Mouse (Mus musculus) thymus, postnatal 25 days (tissue): ENCODE results near the gene Susd1.
A peak's percentile ranks its signal among the peaks of the same experiment; 100 is the strongest.
"Not testable (repeated sequence)": the region's sequence is repeated elsewhere in the genome, so short reads cannot be mapped to it uniquely, and the experiment has no call there.

ENCODE experiments used
- DNase-seq: peaks from one replicate; pipeline ENCODE4 v3.0.0; 2022

Gene Susd1

DNA sequence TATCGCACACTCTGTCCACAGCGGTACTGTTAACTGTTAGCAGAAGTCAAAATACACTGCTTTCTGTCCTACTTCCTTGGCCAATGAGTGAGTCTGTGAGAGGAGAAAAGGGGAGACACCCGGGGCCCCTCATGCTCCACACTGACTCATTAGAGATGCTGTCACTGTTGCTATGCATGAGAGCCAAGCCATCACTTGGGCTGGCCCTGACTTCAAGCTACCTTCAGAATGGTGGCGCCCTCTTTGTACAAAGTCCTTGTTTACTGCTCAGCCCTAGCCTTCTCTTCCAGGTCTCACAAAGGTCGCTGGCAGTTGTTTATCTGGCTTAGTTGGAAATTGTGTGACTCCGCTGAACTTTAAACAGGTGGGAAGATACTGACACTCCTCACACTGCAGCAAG lies 119.8 kb downstream of the Susd1 start:
- DNase-seq, result no peak

DNA sequence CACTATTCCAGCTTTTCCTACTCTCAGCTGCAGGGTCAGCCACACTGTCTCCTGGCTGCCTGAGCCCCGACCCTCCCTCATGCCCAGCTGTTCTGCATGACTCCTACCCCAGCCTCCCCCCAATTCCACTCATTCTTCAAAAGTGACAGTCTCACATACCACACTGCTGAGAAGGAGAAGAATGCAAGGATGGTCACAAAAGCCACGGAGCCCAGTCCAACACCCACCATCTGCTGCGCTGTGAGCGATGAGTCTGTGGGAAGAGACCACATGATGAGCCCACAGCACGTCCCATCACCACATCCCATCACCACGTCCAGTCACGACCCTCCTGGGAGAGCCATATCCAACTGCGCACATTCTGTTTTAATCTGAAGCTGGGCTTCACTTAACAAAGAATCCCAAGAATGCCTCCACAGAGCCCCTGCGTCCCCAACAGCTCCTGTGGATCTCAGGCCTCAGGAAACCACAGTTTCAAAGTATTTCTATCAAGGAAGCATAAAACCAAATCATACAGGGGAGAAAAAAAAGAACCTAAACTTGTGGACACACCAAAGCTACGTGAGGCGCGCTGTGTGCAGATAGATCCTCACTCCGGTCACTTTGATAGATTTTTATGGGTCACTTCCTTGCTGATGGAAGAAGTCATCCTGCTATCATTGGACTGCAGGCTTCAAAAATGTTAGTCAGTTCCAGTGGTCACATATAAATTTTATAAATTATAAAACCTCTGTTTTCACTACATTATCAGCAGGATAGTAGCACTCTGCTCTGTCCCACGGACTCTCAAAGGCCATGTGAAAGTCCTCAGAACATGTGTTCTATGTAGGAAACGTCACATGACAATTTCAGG lies 122.7 kb downstream of the Susd1 start:
- DNase-seq, result no peak

DNA sequence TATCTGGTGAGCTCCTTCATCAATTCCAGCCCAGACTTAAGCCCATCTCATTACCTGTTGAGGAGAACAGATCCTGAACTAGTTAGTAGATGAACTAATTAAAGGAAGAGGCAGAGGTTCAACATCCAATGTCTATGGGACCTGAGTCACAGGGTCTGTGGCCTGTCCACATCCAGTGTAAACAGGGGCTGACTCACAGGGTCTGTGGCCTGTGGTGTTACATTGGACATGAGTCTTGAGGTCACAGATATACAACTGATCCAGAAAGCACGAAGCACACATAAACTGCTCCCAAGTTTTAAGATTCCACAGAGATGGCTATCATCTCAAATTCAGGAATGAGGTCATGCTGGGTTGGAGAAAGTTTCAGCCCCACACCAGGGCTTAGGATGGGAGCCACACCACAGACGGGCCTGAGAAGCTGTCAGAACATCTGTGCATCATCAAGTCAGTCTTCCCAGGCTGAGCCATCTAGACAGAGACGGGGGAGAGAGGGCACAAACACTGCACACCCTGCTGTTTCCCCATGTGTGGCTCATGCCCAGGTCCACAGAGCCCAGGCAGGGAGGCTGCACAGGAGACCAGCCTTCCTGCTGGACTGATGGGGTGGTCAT lies 123.4 kb downstream of the Susd1 start:
- DNase-seq, result no peak

DNA sequence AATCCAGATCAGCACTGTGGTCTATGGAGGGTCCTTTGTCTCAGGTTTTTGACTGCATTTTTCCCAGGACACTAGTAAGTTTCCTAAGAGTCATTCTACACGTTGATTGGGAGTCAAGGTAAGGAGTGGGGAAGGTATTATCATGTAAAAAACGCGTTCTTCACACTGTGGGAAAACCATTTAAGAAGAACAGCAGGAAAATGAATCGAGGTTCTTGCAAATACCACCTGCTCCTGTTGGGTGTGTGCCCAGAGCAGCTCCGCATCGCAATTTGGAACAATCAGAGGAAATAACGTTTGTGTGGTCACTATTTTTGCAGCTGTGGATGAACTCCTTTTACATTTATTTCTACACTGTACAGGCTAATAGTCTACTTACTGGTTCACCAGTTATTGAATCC lies 125.5 kb downstream of the Susd1 start:
- DNase-seq, result no peak

DNA sequence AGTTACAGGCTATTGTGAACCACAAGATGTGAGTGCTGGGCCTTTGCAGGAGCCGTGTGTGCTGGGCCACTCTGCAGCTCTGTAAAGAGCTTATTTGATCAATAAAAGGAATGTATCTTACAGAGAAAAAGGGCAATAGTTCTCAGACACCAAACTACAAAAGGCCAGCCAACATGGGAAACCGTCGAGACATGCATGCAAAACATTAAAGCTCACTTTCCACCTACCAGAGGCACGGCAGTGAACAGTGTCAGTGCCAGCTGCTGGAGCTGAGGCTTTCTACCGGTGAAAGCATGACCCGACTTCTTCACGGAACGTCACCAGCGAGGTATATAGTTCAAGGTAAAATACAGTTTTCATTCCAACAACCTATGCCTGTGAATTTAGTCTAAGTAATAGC lies 127.8 kb downstream of the Susd1 start:
- no peak for DNase-seq

DNA sequence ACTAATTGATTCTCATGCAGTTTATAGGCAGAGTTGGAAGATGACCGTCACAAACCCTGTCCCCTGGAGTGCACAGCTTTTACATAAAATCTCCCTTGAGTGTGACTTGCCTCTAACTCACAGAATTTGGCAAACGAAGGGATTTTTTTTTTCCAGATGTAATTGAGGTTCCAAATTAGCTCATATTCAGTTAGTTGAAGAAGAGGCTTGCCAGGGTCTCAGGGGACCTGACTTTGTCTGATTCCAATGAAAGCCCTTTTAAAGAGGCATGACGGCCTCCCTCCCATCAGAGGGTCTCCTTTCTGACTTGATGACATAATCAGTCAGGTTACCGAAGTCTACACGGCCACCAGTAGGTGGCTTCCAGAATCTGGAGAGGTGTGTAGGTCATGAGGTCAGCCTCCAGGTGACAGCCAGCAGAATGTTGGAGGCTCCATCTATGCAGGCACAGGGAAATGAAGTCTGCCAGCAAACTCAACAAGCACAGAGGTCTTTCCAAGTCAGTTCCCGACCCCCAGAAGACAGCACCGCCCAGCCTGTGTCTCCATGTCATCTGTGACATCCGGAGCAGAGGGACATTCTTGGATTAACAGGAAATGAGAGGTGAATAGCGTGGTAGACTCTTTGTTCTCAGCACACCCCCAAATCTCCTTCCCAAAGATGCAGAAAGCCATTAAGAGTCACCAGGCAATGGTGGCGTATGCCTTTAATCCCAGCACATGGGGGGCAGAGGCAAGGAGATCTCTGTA lies 130.4 kb downstream of the Susd1 start:
- no peak for DNase-seq

DNA sequence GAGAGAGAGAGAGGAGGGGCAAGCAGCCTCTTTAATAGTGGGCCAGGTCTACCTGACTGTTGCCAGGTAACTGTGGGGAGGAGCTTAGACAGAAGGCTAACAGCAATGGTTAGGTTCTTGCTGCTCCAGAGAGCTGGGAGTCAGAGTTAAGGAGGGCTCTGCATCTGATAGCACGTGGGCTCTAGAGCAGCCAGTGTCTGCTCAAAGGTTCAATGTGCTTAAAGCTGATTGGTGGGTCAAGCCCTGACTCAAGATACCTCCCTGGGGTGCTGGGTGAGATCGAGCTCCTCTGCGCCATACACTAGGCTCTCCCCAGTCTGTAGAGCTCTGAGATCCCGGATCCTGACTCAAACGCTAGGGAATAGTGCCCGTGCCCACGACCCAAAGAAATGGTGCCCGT lies 136.0 kb downstream of the Susd1 start:
- no peak for DNase-seq

DNA sequence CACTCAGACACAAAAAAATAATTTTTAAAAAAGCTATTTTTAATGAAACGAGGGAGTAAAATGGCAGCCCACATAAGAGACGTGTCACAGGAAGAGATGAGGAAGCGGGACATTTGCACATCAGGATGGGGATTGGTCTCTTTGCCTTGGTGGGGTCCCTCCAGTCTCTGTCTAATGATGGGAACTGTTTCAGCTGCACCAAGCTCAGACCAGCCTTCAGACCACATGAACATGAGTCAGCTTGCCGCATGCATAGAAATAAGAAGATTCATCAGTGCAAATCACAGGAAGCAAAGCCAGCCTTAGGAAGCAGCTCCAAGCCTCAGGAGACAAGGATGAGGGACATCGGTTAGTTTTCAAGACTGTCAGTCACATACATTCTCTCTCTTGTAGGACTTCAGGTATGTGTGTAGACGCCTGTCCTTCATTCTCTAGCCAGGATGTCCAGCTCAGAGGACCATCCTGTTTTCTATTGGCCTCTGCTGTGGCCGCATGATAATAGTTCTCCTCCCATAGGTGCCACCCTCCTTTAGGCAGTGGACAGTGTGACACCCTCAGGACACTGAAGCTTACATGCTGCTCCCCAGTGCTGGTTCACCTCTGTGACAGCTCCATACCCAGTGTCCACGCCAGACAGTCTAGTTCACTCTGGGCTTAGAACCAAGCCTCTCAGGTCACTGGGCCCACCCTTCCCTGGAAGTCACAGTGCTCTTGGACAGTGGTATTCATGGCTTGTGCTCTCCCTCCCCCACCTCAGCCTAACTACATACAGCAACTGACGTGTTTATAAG lies 137.2 kb downstream of the Susd1 start:
- DNase-seq, result no peak

DNA sequence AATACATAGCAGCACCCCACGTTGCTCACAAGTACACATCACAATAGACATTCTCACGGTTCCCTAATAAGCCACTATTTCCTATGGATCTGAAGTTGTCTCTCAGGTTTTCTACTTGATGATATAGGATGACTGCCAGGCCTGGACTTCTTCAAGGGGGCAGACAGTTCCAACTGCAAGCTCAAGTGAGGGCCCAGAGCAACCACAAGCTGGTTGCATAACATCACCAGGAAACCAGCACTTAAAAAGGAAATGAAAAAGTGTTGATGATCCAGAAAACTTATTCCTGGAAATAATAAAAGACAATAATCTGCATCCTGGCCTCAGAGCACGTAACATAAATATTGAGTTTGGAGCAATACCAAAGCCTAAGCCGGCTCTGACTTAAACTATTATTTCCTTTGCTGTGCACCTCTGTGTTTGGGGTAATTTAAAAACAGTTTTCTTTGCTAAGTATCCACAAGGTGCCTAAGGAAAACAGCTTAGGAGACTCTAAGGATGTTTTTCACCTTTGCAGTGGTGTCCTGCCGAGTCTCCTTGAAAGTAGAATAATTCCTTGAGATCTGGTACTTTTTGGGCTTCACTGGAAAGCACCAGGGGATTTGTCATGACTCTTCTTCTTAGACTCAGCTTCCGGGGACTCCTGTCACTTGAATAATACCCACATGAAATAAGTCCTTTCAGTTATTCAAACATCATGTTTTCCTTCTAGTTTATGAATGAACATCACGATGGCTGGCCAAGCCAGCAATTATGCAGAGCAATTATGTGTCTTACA lies 139.5 kb downstream of the Susd1 start:
- DNase-seq, result no peak

DNA sequence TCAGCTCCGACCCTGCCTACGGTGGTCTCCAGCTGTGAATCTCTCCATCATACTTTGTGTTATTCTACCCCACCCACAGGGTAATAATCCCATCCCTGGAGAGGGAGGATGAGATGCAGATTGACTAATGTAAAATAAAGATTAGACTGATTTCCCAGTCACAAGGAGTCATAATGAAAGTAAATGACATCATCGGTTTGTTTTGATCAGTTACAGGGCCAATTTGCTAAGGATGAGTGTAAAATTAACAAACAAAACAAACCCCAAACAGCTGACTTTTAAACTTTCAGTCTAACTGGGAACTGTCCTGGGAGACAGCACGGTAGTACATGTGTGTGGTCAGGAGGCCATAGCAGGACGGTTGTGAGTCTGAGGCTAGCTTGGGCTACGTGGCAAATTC lies 143.3 kb downstream of the Susd1 start:
- no peak for DNase-seq

DNA sequence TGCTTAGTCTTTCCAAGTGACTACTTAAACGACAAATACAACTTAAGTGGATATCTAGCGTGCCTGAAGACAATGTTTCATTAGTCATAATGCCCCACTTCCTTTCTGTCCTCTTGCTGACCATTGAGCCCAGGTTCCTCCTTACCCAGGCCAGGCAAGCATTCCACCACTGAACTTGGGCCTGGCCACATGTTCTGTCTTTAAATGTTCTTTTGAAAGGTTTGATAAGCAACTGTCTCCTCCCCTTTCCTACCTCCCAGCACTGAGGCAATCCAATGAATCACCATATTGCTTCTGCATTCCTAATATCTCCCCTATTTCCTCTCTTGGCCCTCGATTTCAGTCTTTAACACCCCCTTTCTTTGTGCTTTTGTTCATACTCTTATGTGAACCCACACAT lies 143.8 kb downstream of the Susd1 start:
- no peak for DNase-seq

DNA sequence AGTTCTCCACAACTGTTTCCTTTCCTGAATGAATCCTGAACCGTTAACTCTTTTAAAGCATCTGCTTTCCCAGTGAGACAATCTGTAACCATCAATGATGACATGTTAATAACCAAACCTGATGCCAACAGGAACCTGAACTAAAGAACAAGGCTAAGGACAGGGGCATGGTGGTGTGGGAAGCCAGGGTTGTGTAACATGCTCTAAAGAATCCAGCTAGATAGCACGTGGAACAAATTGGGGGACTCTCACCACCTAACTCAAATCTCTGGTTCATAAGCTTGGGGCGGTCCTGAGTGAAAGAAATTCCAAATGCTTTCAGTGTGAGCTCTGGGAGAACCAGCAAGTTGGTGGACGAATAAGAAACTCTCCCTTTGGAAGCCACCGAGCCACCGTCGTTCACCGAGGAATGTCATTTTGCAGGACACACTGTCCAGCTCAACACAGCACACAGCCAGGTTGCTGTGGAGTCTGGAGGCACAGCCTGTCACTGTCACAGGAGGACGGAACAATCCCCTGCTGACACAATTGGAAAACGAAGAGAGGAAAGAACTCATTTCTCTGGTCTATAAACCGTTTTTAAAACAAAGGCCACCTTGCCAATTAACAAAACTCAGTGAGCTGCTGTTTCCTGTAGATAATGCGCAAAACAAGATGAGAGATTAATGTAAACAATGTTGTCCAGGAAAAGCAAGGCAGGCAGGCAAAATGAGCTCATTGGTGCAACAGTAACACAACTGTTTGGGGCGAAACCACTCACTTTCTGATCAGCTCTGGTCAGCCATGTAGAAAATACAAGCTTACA lies 146.3 kb downstream of the Susd1 start:
- DNase-seq, result no peak

DNA sequence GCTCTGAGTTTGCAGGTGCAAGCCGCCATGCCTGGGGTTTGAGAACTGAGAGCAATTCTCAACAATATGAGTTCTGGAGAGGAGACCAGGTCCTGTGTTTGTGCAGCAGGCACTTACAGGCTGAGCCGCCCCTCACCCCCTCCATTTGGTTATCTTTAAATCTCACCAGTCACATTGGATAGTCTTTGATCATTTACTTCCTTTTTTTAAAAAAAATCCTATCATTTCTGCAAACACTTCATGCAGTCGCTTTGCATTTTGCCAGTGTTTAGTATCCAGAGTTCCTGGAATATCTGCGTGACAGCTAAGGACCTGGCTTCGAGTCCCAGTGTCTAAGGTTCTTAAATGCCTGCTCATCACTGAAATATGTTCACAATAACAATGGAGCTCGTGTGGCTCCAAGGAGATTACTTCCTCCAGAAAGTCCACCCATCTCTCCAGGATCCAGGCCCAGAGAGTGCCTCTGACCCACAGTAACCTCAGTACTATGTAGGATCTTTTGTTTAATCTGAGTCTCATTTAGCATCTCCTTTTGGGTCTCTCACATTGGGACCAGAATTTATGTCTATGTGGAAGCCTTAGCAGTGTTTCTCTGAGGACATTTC lies 147.4 kb downstream of the Susd1 start:
- DNase-seq, result no peak

DNA sequence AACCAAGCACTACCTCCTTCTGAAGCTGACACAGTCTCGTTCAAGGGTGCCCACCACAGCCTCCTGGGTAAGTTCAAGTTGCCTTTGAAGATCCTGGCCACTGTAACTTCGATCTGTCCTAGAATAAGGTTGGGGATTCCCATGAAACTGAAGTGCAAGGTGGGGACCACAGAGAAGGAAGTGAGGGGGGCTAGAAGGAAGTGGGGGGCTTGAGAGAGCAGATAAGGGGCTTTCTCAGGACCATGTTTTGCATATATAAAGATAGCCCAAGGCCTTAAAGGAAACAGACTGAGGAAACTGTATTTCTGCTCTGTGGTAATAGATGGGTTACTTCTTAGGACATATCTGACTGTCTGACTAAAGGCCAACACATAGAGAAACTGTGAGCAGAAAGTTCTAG lies 151.3 kb downstream of the Susd1 start:
- no peak for DNase-seq

DNA sequence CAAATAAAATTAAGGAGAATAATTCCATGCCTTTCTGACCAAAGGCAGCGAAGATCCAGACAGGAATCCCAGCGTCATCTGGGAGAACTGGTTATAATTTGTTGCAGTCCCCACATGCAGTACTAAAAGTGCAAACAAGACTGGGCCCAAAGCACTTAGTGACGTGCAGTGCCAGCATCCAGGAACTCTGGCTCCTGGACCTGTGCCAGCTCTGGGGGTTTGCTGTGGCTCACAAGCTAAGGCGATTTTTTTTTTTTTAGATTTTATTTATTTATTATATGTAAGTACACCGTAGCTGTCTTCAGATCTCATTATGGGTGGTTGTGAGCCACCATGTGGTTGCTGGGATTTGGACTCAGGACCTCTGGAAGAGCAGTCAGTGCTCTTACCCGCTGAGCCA lies 152.1 kb downstream of the Susd1 start:
- DNase-seq, result not testable (repeated sequence)

DNA sequence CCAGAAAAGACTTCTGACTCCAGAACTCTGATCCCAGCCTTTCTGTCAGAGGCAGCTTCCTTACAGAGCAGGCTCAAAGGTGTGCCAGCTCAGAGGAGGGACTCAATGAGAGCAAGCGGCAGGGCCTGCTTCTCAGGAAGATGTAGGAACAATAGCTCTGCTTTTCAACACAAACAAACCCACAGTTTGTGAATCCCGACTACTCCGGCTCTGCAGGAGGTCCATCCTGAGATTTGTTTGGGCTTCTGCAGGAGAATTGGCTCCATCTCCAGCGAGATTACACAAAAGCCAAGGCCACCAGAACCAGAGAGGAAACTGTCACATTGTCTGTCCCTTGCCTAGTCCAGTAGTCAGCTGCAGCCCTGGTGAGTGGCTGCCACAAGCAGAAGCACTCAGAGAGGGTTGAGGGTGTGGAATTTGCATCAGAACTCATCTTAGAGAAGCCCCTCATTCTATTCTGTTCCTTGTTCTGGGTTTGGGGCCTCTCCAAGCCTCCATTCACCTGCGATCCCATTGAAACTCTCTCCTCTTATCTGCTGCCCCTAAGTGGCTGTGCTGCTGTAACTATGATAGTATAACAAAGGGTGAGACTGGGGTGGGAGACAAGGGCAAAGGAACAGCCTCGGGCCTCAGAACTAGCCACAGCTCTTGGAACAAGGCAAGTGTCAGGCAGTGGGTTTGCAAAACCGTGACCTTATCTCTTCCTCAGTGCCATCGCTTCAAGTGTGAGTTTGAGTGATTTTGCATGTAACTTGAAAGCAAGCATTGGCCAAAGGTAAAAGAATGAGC lies 155.5 kb downstream of the Susd1 start:
- DNase-seq, result no peak

DNA sequence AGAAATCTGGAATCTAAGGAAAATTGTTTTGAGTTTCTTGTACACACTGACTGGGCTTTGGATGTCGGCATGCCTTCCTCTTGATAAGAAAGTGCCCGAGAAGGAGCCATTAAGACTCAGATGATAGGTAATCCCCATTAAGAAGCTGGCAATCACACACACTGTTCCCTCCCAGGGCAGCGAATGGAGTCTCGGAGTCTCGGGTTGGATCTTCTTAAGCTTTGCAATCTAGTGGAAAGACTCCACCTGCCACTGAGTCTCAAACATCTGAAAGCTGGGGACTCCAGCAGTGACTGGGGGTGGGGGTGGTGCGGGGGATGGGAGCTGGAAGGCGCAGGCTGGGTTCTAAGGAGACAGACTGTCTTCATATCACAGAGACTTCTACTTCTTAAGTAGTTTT lies 156.3 kb downstream of the Susd1 start:
- no peak for DNase-seq

DNA sequence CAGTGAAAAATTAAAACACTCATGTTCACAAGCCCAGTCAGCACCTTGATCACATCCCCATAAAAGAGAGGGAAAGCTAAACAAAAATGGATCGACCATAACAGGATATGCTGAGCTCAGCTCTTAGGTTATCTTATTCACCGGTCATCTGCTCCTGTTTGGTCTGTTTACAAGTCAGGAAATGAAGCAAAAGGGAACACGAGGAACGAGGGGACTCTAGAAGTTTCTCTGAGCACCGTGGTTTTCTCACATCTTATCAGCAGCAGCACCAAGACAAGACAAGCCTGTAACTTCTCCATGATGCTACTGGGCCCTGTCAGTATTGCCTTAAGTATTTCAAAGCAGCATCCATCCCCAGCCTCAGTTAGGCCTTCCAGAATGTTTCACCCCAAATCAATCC lies 157.6 kb downstream of the Susd1 start:
- DNase-seq, result no peak

DNA sequence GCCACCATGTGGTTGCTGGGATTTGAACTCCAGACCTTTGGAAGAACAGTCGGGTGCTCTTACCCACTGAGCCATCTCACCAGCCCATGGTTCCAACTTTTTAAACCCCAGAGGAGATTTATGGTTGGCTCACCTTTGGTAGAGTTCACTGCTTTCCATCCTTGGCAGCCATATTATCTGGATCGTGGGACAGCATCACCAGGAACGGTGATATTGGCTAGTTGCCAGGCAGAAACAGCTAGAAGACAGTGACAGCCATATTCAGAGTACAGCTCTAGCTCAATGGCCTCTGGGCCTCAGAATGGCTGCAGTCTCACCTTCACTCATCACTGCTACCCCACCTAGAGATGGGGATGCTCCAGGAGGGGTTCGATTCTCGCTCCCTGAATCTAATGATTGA lies 159.3 kb downstream of the Susd1 start:
- DNase-seq, result no peak

DNA sequence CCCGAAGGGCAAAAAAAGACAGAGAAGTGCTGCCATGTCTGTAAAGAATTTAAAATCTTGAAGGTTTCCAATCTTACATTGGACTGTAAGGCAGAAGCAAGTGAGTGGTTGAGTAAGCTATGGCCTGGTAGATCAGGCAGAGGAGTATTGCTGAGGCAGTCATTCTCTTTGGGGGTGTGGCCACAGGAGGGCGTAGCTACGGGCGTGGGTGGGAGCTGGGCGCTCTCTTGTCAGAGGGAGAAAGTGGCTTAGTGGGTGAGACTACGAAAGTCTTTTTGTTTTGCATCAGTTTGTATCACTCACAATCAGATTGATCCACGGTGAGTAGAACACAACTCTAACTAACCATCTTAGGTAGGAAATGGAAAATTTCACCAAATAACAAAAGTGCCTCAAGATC lies 160.0 kb downstream of the Susd1 start:
- DNase-seq, result peak; percentile 79
